Mouse (Mus musculus) liver, embryonic 14.5 days (tissue): Measurements from ENCODE around the gene Zfp423.

Experiments used
- CTCF ChIP-seq: IDR thresholded peaks from 2 replicates; pipeline ENCODE4 v1.5.1; 2016; ENCODE audit warnings: antibody characterized with exemption, low read depth, control low read depth
- EP300 ChIP-seq: IDR thresholded peaks from 2 replicates; pipeline ENCODE4 v1.6.1; 2016; ENCODE audit warnings: antibody characterized with exemption, low read depth

DNA sequence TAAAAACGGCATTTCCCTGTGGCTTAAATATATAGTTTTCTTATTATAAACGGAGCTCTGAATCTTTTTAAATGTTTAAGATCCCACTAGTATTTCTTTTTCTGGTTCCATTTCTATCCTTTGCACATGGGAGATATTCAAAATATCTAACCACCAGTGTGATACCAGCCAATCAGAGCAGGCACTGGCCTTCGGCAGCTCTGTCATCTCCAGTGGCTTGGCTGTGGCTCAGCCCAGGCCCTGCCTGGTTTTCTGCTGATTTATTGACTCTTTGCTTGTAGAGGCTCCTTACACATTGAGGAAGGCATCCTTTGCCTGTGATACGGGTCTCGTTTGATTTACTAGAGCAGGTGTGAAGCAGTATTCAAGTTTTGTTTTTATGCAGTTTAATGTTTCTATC lies 108.0 kb downstream of the Zfp423 start:
- TF ChIP-seq CTCF (no peak), EP300 (no peak)
